Mouse (Mus musculus) CH12.LX (cell line): ENCODE measurements around the gene Slc35c2. TPM values are rescaled to one million over a fixed set of nuclear protein-coding genes. Genes with fewer than 3 reads are reported as not detected.

Experiments used
- DNase-seq: peaks from one replicate; pipeline ENCODE4 v3.0.0-alpha.2; 2013; ENCODE audit errors: extremely low read depth
- H3K27ac ChIP-seq: 2 replicates; pipeline ENCODE4 v1.5.1; 2012; ENCODE audit warnings: low read depth, mild to moderate bottlenecking, control low read depth, moderate library complexity; ENCODE audit not compliant: insufficient read depth
- H3K27me3 ChIP-seq: replicated peaks from 2 replicates; pipeline ENCODE3; 2012; ENCODE audit warnings: inconsistent platforms
- H3K36me3 ChIP-seq, 2 experiments: replicated peaks in 1 of 2; 2 replicates each; pipeline versions ENCODE3 to v1.6.1; 2012; ENCODE audit warnings: inconsistent platforms in 1 of 2, low read length in 1 of 2, mild to moderate bottlenecking in 1 of 2, mixed read lengths in 1 of 2, moderate library complexity in 1 of 2; ENCODE audit not compliant: control insufficient read depth in 1 of 2, insufficient read depth in 1 of 2
- H3K4me1 ChIP-seq, 2 experiments: 2 replicates each; pipeline ENCODE4 v1.6.1; 2012; ENCODE audit warnings: inconsistent platforms in 1 of 2, moderate library complexity in 1 of 2; ENCODE audit not compliant: insufficient read depth in 2 of 2, control insufficient read depth in 1 of 2
- H3K4me2 ChIP-seq: 2 replicates; pipeline ENCODE4 v1.6.1; 2012; ENCODE audit warnings: low read depth, mild to moderate bottlenecking, control low read depth; ENCODE audit not compliant: poor library complexity, insufficient read depth, severe bottlenecking
- H3K4me3 ChIP-seq, 3 experiments: fragments of 150-350 bp in 1 of 3; sonication (generic) in 1 of 3; replicated peaks in 1 of 3; 2 replicates each; pipeline versions ENCODE3 to v1.5.1; 2011 to 2012; ENCODE audit warnings: low read depth in 2 of 3, low read length in 2 of 3, mild to moderate bottlenecking in 2 of 3, moderate library complexity in 2 of 3, control low read depth in 1 of 3, improper control_type of control experiment in 1 of 3, inconsistent platforms in 1 of 3, mixed read lengths in 1 of 3; ENCODE audit not compliant: poor library complexity in 1 of 3
- H3K79me2 ChIP-seq: replicated peaks from 2 replicates; pipeline ENCODE4 v1.6.1; 2012; ENCODE audit warnings: mild to moderate bottlenecking, moderate library complexity; ENCODE audit not compliant: control insufficient read depth, poor library complexity, insufficient read depth, severe bottlenecking; ENCODE audit errors: extremely low read depth
- H3K9ac ChIP-seq: 2 replicates; pipeline ENCODE4 v1.6.1; 2012; ENCODE audit warnings: low read depth, mild to moderate bottlenecking, control low read depth, moderate library complexity; ENCODE audit not compliant: insufficient read depth
- H3K9me3 ChIP-seq: replicated peaks from 2 replicates; pipeline ENCODE3; 2012; ENCODE audit warnings: low read length, inconsistent platforms, mixed read lengths
- CHD1 ChIP-seq: IDR thresholded peaks from 2 replicates; pipeline ENCODE4 v1.6.1; 2012; ENCODE audit warnings: low read depth, low read length, improper control_type of control experiment, inconsistent platforms
- CHD2 ChIP-seq: IDR thresholded peaks from 2 replicates; pipeline ENCODE4 v1.6.1; 2011; ENCODE audit warnings: low read length, improper control_type of control experiment
- ELF1 ChIP-seq: IDR thresholded peaks from 2 replicates; pipeline ENCODE4 v1.6.1; 2014; ENCODE audit warnings: low read depth, mild to moderate bottlenecking, inconsistent platforms, low read length, improper control_type of control experiment
- EP300 ChIP-seq: IDR thresholded peaks from 2 replicates; pipeline ENCODE4 v1.6.1; 2011; ENCODE audit warnings: low read length, improper control_type of control experiment
- MAFK ChIP-seq: IDR thresholded peaks from 2 replicates; pipeline ENCODE4 v1.6.1; 2011; ENCODE audit warnings: low read length, improper control_type of control experiment; ENCODE audit not compliant: insufficient replicate concordance
- MAX ChIP-seq: IDR thresholded peaks from 2 replicates; pipeline ENCODE4 v1.6.1; 2011; ENCODE audit warnings: low read length, improper control_type of control experiment
- PAX5 ChIP-seq: IDR thresholded peaks from 2 replicates; pipeline ENCODE4 v1.6.1; 2012; ENCODE audit warnings: low read length, inconsistent platforms, mixed read lengths
- SMC3 ChIP-seq: IDR thresholded peaks from 2 replicates; pipeline ENCODE4 v1.6.1; 2011; ENCODE audit warnings: low read depth, low read length, improper control_type of control experiment
- TBP ChIP-seq: conservative IDR thresholded peaks from 2 replicates; pipeline ENCODE4 v1.6.1; 2011; ENCODE audit warnings: low read depth, low read length, improper control_type of control experiment
- USF2 ChIP-seq: conservative IDR thresholded peaks from 2 replicates; pipeline ENCODE4 v1.6.1; 2011; ENCODE audit warnings: low read depth, low read length, improper control_type of control experiment
- ZC3H11A ChIP-seq: IDR thresholded peaks from 2 replicates; pipeline ENCODE4 v1.6.1; 2012; ENCODE audit warnings: low read depth, mild to moderate bottlenecking, inconsistent platforms, low read length, improper control_type of control experiment
- ZMIZ1 ChIP-seq: IDR thresholded peaks from 2 replicates; pipeline ENCODE4 v1.6.1; 2012; ENCODE audit warnings: low read depth, mild to moderate bottlenecking, inconsistent platforms, low read length, improper control_type of control experiment
- dilution Hi-C: fragments of 300-500 bp; cut with MboI; formaldehyde crosslinking; loops from 2 replicates; pipeline ENCODE4 v1.14.3; 2020; ENCODE audit warnings: low sequenced_read_pairs; ENCODE audit not compliant: extremely low pct_unique_long_range_greater_than_20kb, extremely low pct_ligation_motif_present
- in situ Hi-C: fragments of 300-500 bp; cut with MboI; formaldehyde crosslinking; loops from 3 replicates; pipeline ENCODE4 v1.14.3; 2019; ENCODE audit warnings: low sequenced_read_pairs, low pct_ligation_motif_present, low pct_unique_long_range_greater_than_20kb, mixed read lengths
- polyA plus RNA-seq: library from polyadenylated mRNA; unstranded; fragments of >175 nt; gene quantifications from 2 replicates; pipeline ENCODE4 v1.2.1, GENCODE M21; 2012; ENCODE audit warnings: low read depth; ENCODE audit not compliant: insufficient read length
- total RNA-seq, 2 experiments: library from RNA; depleted of rRNA; stranded (reverse); fragments of 300-350 nt in 1 of 2; fragments of >200 nt in 1 of 2; gene quantifications; 2 replicates each; pipeline ENCODE4 v1.2.3; 2012 to 2014

The Slc35c2 gene
- total and polyA plus RNA-seq, 3 experiments: 45.5 to 57.8 (median 55.3) TPM

DNA sequence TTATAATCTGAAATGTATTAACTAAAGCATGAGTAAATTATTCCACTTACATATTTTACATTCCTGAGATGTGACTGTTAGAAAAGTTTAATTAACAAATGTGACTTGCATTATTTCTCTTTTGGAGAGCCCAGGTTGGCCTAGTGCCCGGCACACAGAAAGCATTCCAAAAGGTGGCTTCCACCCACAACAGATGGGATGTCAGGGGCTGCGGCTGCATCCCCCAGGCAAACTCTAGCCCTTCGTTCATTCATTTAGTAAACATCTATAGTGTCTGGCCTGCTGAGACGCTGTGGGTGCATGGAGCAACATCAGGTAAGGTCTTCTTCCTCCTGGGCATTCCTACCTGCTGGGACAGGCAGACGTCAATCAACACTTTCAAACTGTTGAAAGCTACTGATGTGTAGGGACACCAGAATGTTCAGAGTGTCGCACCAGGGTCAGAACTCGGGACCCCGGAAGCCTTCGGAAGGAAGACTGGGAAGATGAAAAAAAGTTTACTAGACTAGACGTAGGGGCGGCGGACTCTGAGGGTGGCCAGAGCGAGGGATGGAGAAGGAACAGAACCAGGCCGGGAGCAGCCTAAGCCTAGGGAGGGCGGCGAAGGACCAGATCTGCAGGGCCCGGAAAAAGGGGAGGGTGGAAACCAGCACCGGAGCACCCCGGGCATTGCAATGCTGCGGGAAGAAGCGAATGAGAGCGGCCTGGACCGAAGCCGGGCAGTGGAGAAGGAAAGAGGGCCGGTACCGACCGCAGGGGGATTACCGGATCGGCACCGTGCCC lies 38.0 kb upstream of the Slc35c2 start:
- Histone ChIP-seq H3K79me2 (no peaks in the 10 kb centered on the region), H3K9me3 (no peaks in the 10 kb centered on the region), H3K27ac (no peak overlapping the region), H3K9ac (peak overlapping the region; percentile 51), H3K36me3 (peaks cover 2 to 18% of the 10 kb centered on the region in 2 experiments), H3K27me3 (peaks cover 23% of the 10 kb centered on the region), H3K4me1 (peaks cover 9 to 30% of the 10 kb centered on the region in 2 experiments), H3K4me3 (peak overlapping the region; percentile 70 to 85 (median 76))
- in situ Hi-C loops (no loop called here), dilution Hi-C loops (no loop called here)
- no peak for DNase-seq
- TF ChIP-seq MAX (no peak), SMC3 (no peak), CHD2 (no peak)
- TF ChIP-seq, all 38 proteins: peak for 0
- H3K4me2 ChIP-seq: peak overlapping the region; percentile 53

DNA sequence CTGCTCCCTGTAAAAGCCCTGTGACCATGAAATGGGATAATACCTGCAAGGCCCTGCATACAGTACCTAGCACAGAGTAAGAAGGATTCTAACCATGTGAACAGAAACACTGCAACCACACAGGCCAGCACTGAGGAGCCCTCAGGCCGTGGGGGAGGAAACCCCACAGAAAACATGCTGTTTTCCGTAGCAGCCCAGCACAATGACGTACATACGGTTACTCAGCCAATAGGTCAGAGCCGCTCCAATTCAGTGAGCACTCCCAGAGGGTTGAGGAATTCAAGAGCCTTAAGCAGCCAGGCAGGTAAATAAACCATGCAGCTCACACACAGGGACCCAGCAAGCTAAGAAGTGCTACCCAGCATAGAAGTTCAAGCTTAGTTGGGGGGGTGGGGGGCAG lies 36.3 kb upstream of the Slc35c2 start:
- dilution Hi-C loops: no loop called here
- in situ Hi-C loops: no loop called here
- no peak for DNase-seq
- Histone ChIP-seq H3K4me2 (no peak overlapping the region), H3K9ac (no peak overlapping the region), H3K27me3 (peaks cover 17% of the 10 kb centered on the region), H3K4me3 (no peak overlapping the region), H3K79me2 (no peaks in the 10 kb centered on the region), H3K27ac (no peak overlapping the region), H3K36me3 (peaks cover 2 to 18% of the 10 kb centered on the region in 2 experiments), H3K4me1 (peaks cover 9 to 31% of the 10 kb centered on the region in 2 experiments), H3K9me3 (no peaks in the 10 kb centered on the region)
- TF ChIP-seq MAFK (no peak), ZMIZ1 (no peak), USF2 (no peak), CHD1 (no peak), PAX5 (no peak), TBP (no peak), CHD2 (no peak), EP300 (no peak), ZC3H11A (no peak)

GRCm38 (mm10) chr2:165323484-165323883 lies 35.8 kb upstream of the Slc35c2 start:
- DNase-seq: no peak
- Histone ChIP-seq H3K4me2 (no peak overlapping the region), H3K4me3 (no peak overlapping the region), H3K4me1 (peaks cover 8 to 31% of the 10 kb centered on the region in 2 experiments), H3K9ac (no peak overlapping the region), H3K9me3 (no peaks in the 10 kb centered on the region), H3K79me2 (no peaks in the 10 kb centered on the region), H3K27me3 (peaks cover 14% of the 10 kb centered on the region), H3K36me3 (peaks cover 2 to 18% of the 10 kb centered on the region in 2 experiments), H3K27ac (no peak overlapping the region)
- TF ChIP-seq ELF1: no peak
- in situ Hi-C loops: no loop called here
- dilution Hi-C loops: no loop called here
